In the genomic region with DNA sequence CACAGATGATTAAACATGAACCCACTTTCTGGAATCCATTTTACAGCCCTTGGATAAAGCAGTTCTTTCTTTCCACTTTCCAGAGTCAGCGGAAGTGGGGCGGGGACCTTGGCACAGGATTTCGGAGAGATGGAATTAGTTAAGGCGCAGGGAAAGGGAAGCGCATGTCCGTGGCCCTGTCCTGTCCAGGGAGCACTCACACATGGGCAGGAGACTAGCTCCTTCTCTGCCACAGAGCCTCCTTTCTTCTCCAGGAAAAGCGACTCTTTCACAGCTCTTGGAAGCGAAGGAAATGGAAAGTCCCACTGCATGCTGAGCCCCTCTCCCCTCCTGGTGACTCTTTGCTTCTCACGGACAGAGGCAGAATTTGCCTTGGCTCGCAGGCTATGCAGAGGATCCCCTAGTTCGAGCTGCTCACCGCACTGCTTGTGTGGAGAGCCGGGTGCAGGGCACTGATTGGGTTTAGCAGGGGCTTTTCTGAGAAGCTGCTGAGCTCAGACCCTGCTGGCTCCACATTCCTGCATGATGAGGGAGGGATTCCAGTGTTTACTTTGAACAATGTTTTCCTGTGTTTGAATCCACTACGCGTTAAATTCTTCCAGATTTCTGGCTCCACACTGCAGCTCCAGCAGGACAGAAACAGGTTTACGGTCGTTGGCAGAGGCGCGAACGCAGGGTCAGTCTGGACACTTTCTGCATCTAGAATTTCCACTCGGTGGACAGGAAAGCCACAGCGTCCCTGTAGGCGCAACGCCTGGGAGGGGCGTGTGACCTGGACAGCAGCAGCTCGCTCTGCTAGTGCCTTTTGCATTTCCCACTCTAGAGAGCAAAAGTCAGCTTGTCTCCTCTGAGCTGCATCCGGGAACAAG, we compare ENCODE assay signal across 9 mouse cellular contexts. TPM values are rescaled to one million over a fixed set of nuclear protein-coding genes. Genes with fewer than 3 reads are reported as not detected.
A peak's percentile ranks its signal among the peaks of the same experiment; 100 is the strongest.
DNase-seq lines count a peak whose midpoint lies in the region; ATAC-seq lines count a peak whose summit lies in the region.
"Had no signal": no experiment of that assay in that cellular context is flagged by ENCODE, and none has a peak within 500 bp of the region (broad histone marks: within the 10 kb centered on the region; RNA-seq: fewer than 3 reads in every experiment).

No protein-coding gene starts in this region.

- H3K4me2 ChIP-seq in forebrain, embryonic 12.5 days: peak overlapping the region; percentile 49
- peak overlapping the region; percentile 64 for H3K4me2 ChIP-seq in heart, embryonic 14.5 days (ENCODE audit: low read length)
- H3K4me2 ChIP-seq in kidney, embryonic 16.5 days (replicated peaks; ENCODE audit: low read depth, low read length): peak overlapping the region; percentile 62
- peak overlapping the region; percentile 33; the same call in 1 of the 2 replicates for H3K4me2 ChIP-seq in liver, embryonic 16.5 days (ENCODE audit: low read depth, low read length)

- H3K4me3 ChIP-seq in forebrain, embryonic 12.5 days (replicated peaks): peak overlapping the region; percentile 20; the same call in 1 of the 2 replicates
- H3K4me3 ChIP-seq in heart, embryonic 14.5 days (ENCODE audit: control insufficient read depth in 1 of 2, insufficient read depth in 1 of 2, low read depth in 1 of 2, low read length in 2 of 2): peak overlapping the region; percentile 31 to 41
- peak overlapping the region; percentile 39 for H3K4me3 ChIP-seq in kidney, embryonic 16.5 days (ENCODE audit: low read length)
- H3K4me3 ChIP-seq in liver, embryonic 16.5 days (ENCODE audit: low read depth, low read length): no peak overlapping the region; the same call in 1 of the 2 replicates

- H3K4me1 ChIP-seq in forebrain, embryonic 12.5 days: peaks cover 20% of the 10 kb centered on the region
- peaks cover 7 to 18% of the 10 kb centered on the region in 2 experiments; a peak in 2 of 4 replicates for H3K4me1 ChIP-seq in heart, embryonic 14.5 days (ENCODE audit: control insufficient read depth in 2 of 2, insufficient read depth in 2 of 2, low read length in 2 of 2)
- peaks cover 18% of the 10 kb centered on the region for H3K4me1 ChIP-seq in kidney, embryonic 16.5 days (ENCODE audit: insufficient read depth, low read length)
- H3K4me1 ChIP-seq in liver, embryonic 16.5 days (ENCODE audit: control insufficient read depth, low read depth, low read length): no peaks in the 10 kb centered on the region

- H3K9ac ChIP-seq in forebrain, embryonic 12.5 days: peak overlapping the region; percentile 26; the same call in 1 of the 2 replicates
- H3K9ac ChIP-seq in heart, embryonic 14.5 days (ENCODE audit: low read length): peak overlapping the region; percentile 58
- H3K9ac ChIP-seq in kidney, embryonic 16.5 days (replicated peaks; ENCODE audit: low read length): peak overlapping the region; percentile 65
- no peak overlapping the region for H3K9ac ChIP-seq in liver, embryonic 16.5 days (ENCODE audit: low read depth, low read length)

- ATAC-seq in forebrain, embryonic 12.5 days (ENCODE audit: low FRiP score): peak; percentile 84
- peak; percentile 83 for ATAC-seq in heart, embryonic 14.5 days (ENCODE audit: insufficient number of reproducible peaks, insufficient read depth, low FRiP score, low read depth)
- ATAC-seq in kidney, embryonic 16.5 days (ENCODE audit: low FRiP score, low TSS enrichment): peak; percentile 89
- ATAC-seq in liver, embryonic 16.5 days (ENCODE audit: low read depth): no peak

- H3K9me3 ChIP-seq in forebrain, embryonic 12.5 days: no peaks in the 10 kb centered on the region
- no peaks in the 10 kb centered on the region for H3K9me3 ChIP-seq in heart, embryonic 14.5 days (ENCODE audit: control insufficient read depth, low read length)
- no peaks in the 10 kb centered on the region for H3K9me3 ChIP-seq in kidney, embryonic 16.5 days (ENCODE audit: low read length)
- no peaks in the 10 kb centered on the region for H3K9me3 ChIP-seq in liver, embryonic 16.5 days (replicated peaks; ENCODE audit: control insufficient read depth, low read length)

- peak overlapping the region; percentile 80 for H3K27ac ChIP-seq in forebrain, embryonic 12.5 days
- peak overlapping the region; percentile 88 to 89 for H3K27ac ChIP-seq in heart, embryonic 14.5 days (replicated peaks in 1 of 2; ENCODE audit: control insufficient read depth in 1 of 2, insufficient read depth in 1 of 2, low read depth in 2 of 2, low read length in 2 of 2)
- peak overlapping the region; percentile 95 for H3K27ac ChIP-seq in kidney, embryonic 16.5 days (ENCODE audit: low read length)
- H3K27ac ChIP-seq in liver, embryonic 16.5 days (ENCODE audit: low read length): no peak overlapping the region

- no peaks in the 10 kb centered on the region for H3K36me3 ChIP-seq in forebrain, embryonic 12.5 days (replicated peaks)
- no peaks in the 10 kb centered on the region for H3K36me3 ChIP-seq in heart, embryonic 14.5 days (ENCODE audit: control insufficient read depth, insufficient read depth, low read length)
- no peaks in the 10 kb centered on the region for H3K36me3 ChIP-seq in kidney, embryonic 16.5 days (ENCODE audit: insufficient read depth, low read length)
- no peaks in the 10 kb centered on the region for H3K36me3 ChIP-seq in liver, embryonic 16.5 days (ENCODE audit: control insufficient read depth, insufficient read depth)

- WGBS in forebrain, embryonic 12.5 days: 5% methylated on average over 27 of the region's 27 CpGs
- WGBS in heart, embryonic 14.5 days: 4% methylated on average over 27 of the region's 27 CpGs
- WGBS in kidney, embryonic 16.5 days: 3% methylated on average over 27 of the region's 27 CpGs
- WGBS in liver, embryonic 16.5 days (ENCODE audit: insufficient replicate concordance): 9% methylated on average over 27 of the region's 27 CpGs

- peak; percentile 49 to 56 for DNase-seq in cerebellum, postnatal 10 days
- no peak for DNase-seq in cerebellum, adult 18-20 months
- peak; percentile 16 for DNase-seq in ovary, postnatal 36 days (ENCODE audit: low spot score)
- DNase-seq in spleen, postnatal 4 days (ENCODE audit: low spot score in 2 of 2): no peak

- H3K27me3 ChIP-seq in forebrain, embryonic 12.5 days: no peaks in the 10 kb centered on the region
- H3K27me3 ChIP-seq in heart, embryonic 14.5 days (ENCODE audit: control insufficient read depth, insufficient read depth, low read length): no peaks in the 10 kb centered on the region
- H3K27me3 ChIP-seq in kidney, embryonic 16.5 days (ENCODE audit: insufficient read depth, low read length): no peaks in the 10 kb centered on the region
- no peaks in the 10 kb centered on the region for H3K27me3 ChIP-seq in liver, embryonic 16.5 days (ENCODE audit: control insufficient read depth, insufficient read depth, low read depth, low read length)
- H3K27me3 ChIP-seq: CH12.LX had no signal

RNA-seq across cellular contexts. Expression of a gene that starts 16.0 kb away (rescaled TPM):
- polyA plus RNA-seq in forebrain, embryonic 12.5 days (2016; fragmentation: Nextera tagmentation; extraction: Ambion mirVana): not detected in 2 replicates
- not detected in 2 replicates for polyA plus RNA-seq in heart, embryonic 14.5 days (2014; fragmentation: Nextera tagmentation; extraction: Ambion mirVana)
- polyA plus RNA-seq in kidney, embryonic 16.5 days (2015; fragmentation: Nextera tagmentation; extraction: Ambion mirVana): not detected in 2 replicates
- not detected in 2 replicates for polyA plus RNA-seq in liver, embryonic 16.5 days (2015; fragmentation: Nextera tagmentation; extraction: Ambion mirVana)

Comparison
In these comparisons a context has a peak if more than half of its experiments do, and no peak if none do; other contexts are left out.
1. DNase-seq: peak in cerebellum, postnatal 10 days (2 of 2) and ovary, postnatal 36 days (single experiment); none in cerebellum, adult 18-20 months (0 of 2) and spleen, postnatal 4 days (0 of 2).
2. Peak in every context shown above with its lines, with median percentiles within 50 percentile points of each other: H3K4me2 ChIP-seq.